Mouse (Mus musculus) liver, adult 2 months (tissue): ENCODE results near the gene Elmsan1. TPM values are rescaled to one million over a fixed set of nuclear protein-coding genes. Genes with fewer than 3 reads are reported as not detected.

Experiments used
- DNase-seq: peaks from one replicate; pipeline ENCODE4 v3.0.0-alpha.2; 2011; ENCODE audit warnings: low read depth, low spot score; ENCODE audit errors: extremely low read depth
- H3K27ac ChIP-seq: fragments of 200-500 bp; replicated peaks from 2 replicates; pipeline ENCODE4 v1.5.1; 2012; ENCODE audit warnings: low read depth, mild to moderate bottlenecking, control low read depth, inconsistent platforms, low read length; ENCODE audit not compliant: insufficient read depth
- H3K27me3 ChIP-seq: fragments of 200-500 bp; 2 replicates; pipeline ENCODE4 v1.6.1; 2012; ENCODE audit warnings: mild to moderate bottlenecking, moderate library complexity, low read length, inconsistent platforms; ENCODE audit not compliant: control insufficient read depth, insufficient read depth
- H3K36me3 ChIP-seq: fragments of 200-500 bp; 2 replicates; pipeline ENCODE4 v1.6.1; 2012; ENCODE audit warnings: low read length, inconsistent platforms; ENCODE audit not compliant: control insufficient read depth, insufficient read depth
- H3K4me1 ChIP-seq: fragments of 200-500 bp; 2 replicates; pipeline ENCODE4 v1.6.1; 2011; ENCODE audit warnings: low read length; ENCODE audit not compliant: control insufficient read depth, insufficient read depth
- H3K4me3 ChIP-seq: fragments of 200-500 bp; 2 replicates; pipeline ENCODE4 v1.5.1; 2011; ENCODE audit warnings: low read depth, mild to moderate bottlenecking, control low read depth, low read length, moderate library complexity; ENCODE audit not compliant: insufficient read depth
- H3K79me2 ChIP-seq: fragments of 200-500 bp; 2 replicates; pipeline ENCODE4 v1.6.1; 2012; ENCODE audit warnings: inconsistent platforms, mild to moderate bottlenecking, low read length, moderate library complexity; ENCODE audit not compliant: control insufficient read depth, insufficient read depth
- H3K9ac ChIP-seq: fragments of 200-500 bp; 2 replicates; pipeline ENCODE4 v1.6.1; 2012; ENCODE audit warnings: low read depth, mild to moderate bottlenecking, control low read depth, inconsistent platforms, low read length
- CTCF ChIP-seq: fragments of 200-500 bp; IDR thresholded peaks from 2 replicates; pipeline ENCODE4 v1.5.1; 2011; ENCODE audit warnings: low read depth, low read length, control low read depth
- POLR2A ChIP-seq: fragments of 200-500 bp; IDR thresholded peaks from 2 replicates; pipeline ENCODE4 v1.6.1; 2011; ENCODE audit warnings: low read length, control low read depth; ENCODE audit not compliant: insufficient read depth; ENCODE audit errors: extremely low read depth
- WGBS: fragments of 180-500 bp; shearing (Covaris S2); methylation state at CpG from one replicate; pipeline ENCODE4 v1.1.7; 2018; 5-methylcytosine and 5-hydroxymethylcytosine counted together
- polyA plus RNA-seq: library from polyadenylated mRNA; depleted of rRNA; stranded (reverse); fragments of >200 nt; gene quantifications from 2 replicates; pipeline ENCODE4 v1.2.3, GENCODE M21; 2012
- total RNA-seq: library from RNA; depleted of rRNA; stranded (reverse); fragments of >200 nt; gene quantifications from 2 replicates; pipeline ENCODE4 v1.2.3, GENCODE M21; 2014

Gene Elmsan1
- total and polyA plus RNA-seq, 2 experiments: 2.3 to 3.8 TPM

GRCm38 (mm10) chr12:84201686-84202484 lies 16.8 kb downstream of the Elmsan1 start:
- TF ChIP-seq POLR2A (no peak), CTCF (no peak)

GRCm38 (mm10) chr12:84201222-84201621 lies 17.5 kb downstream of the Elmsan1 start:
- no peak for TF ChIP-seq CTCF
- TF ChIP-seq POLR2A: no peak
- peaks cover 36% of the 10 kb centered on the region; the same call in 1 of the 2 replicates for H3K79me2 ChIP-seq
- H3K4me1 ChIP-seq: peaks cover 37% of the 10 kb centered on the region
- peak overlapping the region; percentile 70 for H3K27ac ChIP-seq
- WGBS: 33% methylated on average over 4 of the region's 4 CpGs
- no peaks in the 10 kb centered on the region for H3K27me3 ChIP-seq
- no peak overlapping the region for H3K4me3 ChIP-seq
- H3K9ac ChIP-seq: no peak overlapping the region
- no peak for DNase-seq
- no peaks in the 10 kb centered on the region for H3K36me3 ChIP-seq

More at GRCm38 (mm10) chr12:84201686-84202484, 16.8 kb downstream of the Elmsan1 start:
- peak overlapping the region; percentile 70 for H3K27ac ChIP-seq
- H3K4me1 ChIP-seq: peaks cover 41% of the 10 kb centered on the region
- no peaks in the 10 kb centered on the region for H3K36me3 ChIP-seq
- peak; percentile 84 for DNase-seq
- peak overlapping the region; percentile 47; the same call in 1 of the 2 replicates for H3K9ac ChIP-seq
- peaks cover 37% of the 10 kb centered on the region; the same call in 1 of the 2 replicates for H3K79me2 ChIP-seq
- WGBS: 37% methylated on average over 18 of the region's 18 CpGs
- no peaks in the 10 kb centered on the region for H3K27me3 ChIP-seq
- H3K4me3 ChIP-seq: 0 out of 2 replicates have a peak overlapping the region, but pooled peaks have one; percentile 18

- TF ChIP-seq CTCF (no peak), POLR2A (no peak)
- Histone ChIP-seq H3K9ac (0 out of 2 replicates have a peak overlapping the region, but pooled peaks have one; percentile 0), H3K4me1 (peaks cover 38% of the 10 kb centered on the region), H3K4me3 (no peak overlapping the region), H3K79me2 (peaks cover 24% of the 10 kb centered on the region; the same call in 1 of the 2 replicates), H3K36me3 (no peaks in the 10 kb centered on the region), H3K27me3 (no peaks in the 10 kb centered on the region), H3K27ac (peak overlapping the region; percentile 14)
- 24% methylated on average over 10 of the region's 10 CpGs for WGBS
- DNase-seq: no peak
Measured at GRCm38 (mm10) chr12:84198880-84199279, 19.8 kb downstream of the Elmsan1 start.

GRCm38 (mm10) chr12:84198076-84198679 lies 20.5 kb downstream of the Elmsan1 start:
- TF ChIP-seq CTCF (no peak), POLR2A (no peak)
- 24% methylated on average over 8 of the region's 8 CpGs for WGBS
- H3K9ac ChIP-seq: no peak overlapping the region; the same call in none of the 2 replicates

GRCm38 (mm10) chr12:84195195-84195594 lies 23.5 kb downstream of the Elmsan1 start:
- Histone ChIP-seq H3K4me1 (peaks cover 25% of the 10 kb centered on the region), H3K79me2 (peaks cover 40% of the 10 kb centered on the region), H3K27ac (no peak overlapping the region), H3K9ac (no peak overlapping the region), H3K36me3 (no peaks in the 10 kb centered on the region), H3K4me3 (no peak overlapping the region), H3K27me3 (no peaks in the 10 kb centered on the region)
- TF ChIP-seq POLR2A (no peak), CTCF (no peak)
- no peak for DNase-seq
- 74% methylated on average over 6 of the region's 6 CpGs for WGBS

More at GRCm38 (mm10) chr12:84198076-84198679, 20.5 kb downstream of the Elmsan1 start:
- DNase-seq: no peak
- Histone ChIP-seq H3K27me3 (no peaks in the 10 kb centered on the region), H3K27ac (peak overlapping the region; percentile 46; the same call in 1 of the 2 replicates), H3K36me3 (no peaks in the 10 kb centered on the region), H3K79me2 (peaks cover 22% of the 10 kb centered on the region), H3K4me3 (no peak overlapping the region), H3K4me1 (peaks cover 33% of the 10 kb centered on the region)
